Mouse (Mus musculus) heart, postnatal 10 days (tissue): ENCODE results near the gene Lclat1. TPM values are rescaled to one million over a fixed set of nuclear protein-coding genes. Genes with fewer than 3 reads are reported as not detected.
A peak's percentile ranks its signal among the peaks of the same experiment; 100 is the strongest.

Source experiments
- DNase-seq, 2 experiments: peaks; one replicate each; pipeline ENCODE4 v3.0.0; 2021
- intact Hi-C: fragments of 180-260 bp; cut with DNase I; formaldehyde crosslinking; loops from one replicate; pipeline ENCODE4 v1.15.1; 2025
- total RNA-seq, 2 experiments: library from RNA; stranded (reverse); gene quantifications; 2 replicates each; pipeline ENCODE4 v1.2.3; 2021

Lclat1 gene
- total RNA-seq, 2 experiments from 2014 or later: 139 to 218 TPM

DNA sequence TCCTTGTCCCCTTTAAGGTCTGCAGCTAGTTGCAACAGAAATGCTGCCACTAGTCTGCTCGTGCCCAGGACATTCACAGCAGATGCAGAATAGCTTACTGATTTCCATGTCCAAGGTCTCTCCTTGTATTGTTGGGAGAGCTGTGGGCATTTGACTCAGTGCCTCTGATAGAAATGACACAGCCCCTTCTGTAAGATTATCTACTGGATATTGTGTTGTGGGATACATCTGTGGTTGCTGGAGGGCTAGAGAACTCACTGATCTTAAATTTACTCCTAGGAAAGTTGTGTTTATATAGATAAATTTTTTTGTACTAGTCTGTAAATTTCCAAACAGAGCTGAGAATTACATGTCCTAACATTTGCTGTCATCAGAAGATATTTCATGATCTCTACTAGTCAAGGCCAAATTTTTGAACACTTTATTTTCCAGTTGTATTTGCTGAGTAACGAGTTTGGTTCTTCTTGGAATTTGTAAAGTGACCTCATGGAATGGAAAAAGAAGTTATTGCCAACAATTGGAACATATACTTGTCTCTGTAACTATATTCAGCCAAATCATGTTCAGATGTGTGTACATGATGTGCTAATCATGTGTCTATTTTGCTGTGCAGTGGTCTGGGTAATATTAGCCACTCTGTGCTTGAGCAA is 87.4 kb downstream of the Lclat1 start:
- no peak for DNase-seq
- intact Hi-C loops: loop anchor here (2.0 to 5.0 kb wide), 2 partner anchors 303 to 336 kb away; no protein-coding TSS in a partner anchor

DNA sequence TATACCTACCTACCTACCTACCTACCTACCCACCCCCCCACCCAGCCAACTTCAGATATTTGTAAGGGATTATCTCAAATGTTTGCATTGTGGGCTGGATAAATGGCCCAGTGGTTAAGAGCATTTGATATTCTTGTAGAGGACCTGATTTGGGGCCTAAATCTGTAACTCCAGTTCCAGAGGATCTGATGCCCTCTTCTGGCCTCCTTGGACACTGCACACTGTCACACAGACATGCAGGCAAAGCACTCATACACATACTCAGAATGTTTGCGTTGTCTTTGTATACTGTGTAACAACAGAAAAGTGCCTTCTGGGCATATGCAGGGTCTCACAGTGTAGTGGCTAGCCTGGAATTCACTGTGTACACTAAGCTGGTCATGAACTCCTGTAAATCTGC is 88.4 kb downstream of the Lclat1 start:
- peak in 1 of 2 experiments; percentile 58 for DNase-seq
- intact Hi-C loops: loop anchor here (5.0 kb wide), 1 partner anchor 304 kb away; no protein-coding TSS in a partner anchor

GRCm38 (mm10) chr17:73197724-73198123 is 89.9 kb downstream of the Lclat1 start:
- no peak for DNase-seq
- intact Hi-C loops: loop anchor here (5.0 kb wide), 1 partner anchor 305 kb away; no protein-coding TSS in a partner anchor

DNA sequence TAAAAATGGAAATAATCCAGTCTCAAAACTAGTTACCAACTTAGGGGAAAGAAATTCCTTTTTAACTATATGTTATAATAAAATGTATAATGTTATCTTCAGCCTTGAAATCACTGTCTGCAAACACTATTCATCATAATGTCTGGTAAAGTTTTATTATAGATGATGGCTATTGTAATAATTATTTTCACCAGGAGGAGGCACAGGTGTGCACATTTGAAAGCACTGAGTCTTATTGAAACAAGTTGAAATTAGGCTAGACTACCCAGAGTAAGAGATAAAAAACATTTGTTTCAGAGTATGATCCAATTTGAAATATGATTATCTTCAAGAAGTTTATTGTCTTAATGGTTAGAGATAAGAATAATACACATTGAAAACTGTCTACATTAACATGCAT is 91.6 kb downstream of the Lclat1 start:
- intact Hi-C loops: loop anchor here (5.0 kb wide), 1 partner anchor 307 kb away; no protein-coding TSS in a partner anchor
- no peak for DNase-seq

DNA sequence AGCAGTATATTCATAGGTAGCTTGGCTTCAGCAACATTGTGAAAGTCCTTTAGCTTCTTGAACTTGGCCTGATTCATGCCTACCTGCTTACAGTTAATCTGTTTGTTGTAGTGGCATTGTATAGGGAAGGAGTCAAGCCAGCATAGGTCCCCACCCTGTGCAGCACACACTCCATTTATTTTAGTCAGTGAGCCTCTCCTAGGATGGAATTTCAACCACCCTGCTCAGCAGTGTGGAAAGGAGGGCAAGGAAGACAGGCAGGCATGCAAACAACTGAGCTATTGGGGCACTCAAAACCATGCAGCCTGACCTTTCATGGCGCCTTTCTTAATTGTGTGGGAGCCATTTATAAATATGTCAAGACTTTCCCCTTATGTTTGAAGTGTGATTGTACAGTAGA is 92.6 kb downstream of the Lclat1 start:
- intact Hi-C loops: no loop called here
- DNase-seq: no peak

GRCm38 (mm10) chr17:73203642-73204332 is 96.0 kb downstream of the Lclat1 start:
- peak; percentile 54 to 63 for DNase-seq
- intact Hi-C loops: loop anchor here (2.0 kb wide), 1 partner anchor 93 kb away; no protein-coding TSS in a partner anchor

DNA sequence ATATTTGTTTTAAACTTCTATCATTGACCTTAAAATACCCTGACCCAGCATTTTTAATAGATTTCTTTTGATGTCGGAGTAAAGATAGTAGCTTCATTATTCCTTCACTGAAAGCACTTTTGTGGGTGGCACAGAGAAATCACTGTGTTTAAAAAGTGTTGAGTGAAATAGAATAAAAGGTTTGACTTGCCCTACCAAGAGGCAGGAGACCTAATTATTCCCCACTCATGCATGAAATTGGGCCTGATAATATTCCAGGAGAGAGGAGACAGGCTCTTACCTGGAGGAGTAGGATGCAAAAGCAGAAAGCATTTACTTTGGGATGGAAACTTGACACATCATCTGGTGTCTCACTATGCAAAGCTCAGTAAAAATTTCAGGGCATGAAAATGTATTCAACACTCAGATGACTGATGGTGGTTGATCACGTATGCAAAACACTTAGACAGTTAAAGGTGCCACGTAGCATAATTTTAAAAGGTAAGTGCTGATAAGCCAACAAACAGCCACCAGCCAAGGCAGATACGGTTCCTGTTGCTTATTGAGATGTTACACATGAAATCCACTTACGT is 103.3 kb downstream of the Lclat1 start:
- intact Hi-C loops: no loop called here
- no peak for DNase-seq

DNA sequence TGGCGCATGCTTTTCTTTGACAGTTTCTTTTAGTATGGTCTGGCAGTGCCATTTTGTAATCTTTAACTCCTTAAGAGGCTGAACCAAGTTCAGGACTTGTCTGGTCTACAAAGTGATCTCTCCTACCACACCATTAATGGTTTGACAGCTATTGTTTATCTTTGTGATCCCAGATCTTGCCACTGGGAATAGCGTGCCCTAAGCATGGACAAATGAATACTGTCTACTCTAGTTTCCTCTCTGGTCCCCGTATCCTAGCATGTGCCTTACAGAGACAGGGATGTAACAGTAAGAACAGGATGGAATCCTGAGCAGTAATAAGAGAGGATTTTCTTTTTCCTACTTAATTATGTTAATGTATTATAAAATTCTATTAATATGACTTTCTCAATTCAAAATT is 105.0 kb downstream of the Lclat1 start:
- intact Hi-C loops: no loop called here
- DNase-seq: no peak

DNA sequence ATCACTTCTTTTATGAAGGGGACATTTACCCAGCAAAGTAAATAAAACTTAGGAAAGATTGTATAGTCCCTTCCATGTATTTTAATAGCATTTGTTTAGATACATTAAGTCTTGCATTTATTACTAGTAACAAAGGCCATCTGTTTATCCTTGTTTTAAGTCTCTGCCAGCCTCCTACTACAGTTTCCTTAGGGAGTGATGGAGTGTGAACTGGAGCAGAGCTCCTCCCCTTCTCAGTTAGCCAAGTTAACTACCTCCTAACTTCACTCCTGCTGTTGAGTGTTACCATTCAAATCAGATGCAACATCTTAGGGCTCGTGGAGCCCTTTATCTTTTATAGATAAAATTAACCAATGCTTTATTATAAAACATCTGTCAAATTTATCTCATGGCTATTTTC is 105.4 kb downstream of the Lclat1 start:
- intact Hi-C loops: no loop called here

DNA sequence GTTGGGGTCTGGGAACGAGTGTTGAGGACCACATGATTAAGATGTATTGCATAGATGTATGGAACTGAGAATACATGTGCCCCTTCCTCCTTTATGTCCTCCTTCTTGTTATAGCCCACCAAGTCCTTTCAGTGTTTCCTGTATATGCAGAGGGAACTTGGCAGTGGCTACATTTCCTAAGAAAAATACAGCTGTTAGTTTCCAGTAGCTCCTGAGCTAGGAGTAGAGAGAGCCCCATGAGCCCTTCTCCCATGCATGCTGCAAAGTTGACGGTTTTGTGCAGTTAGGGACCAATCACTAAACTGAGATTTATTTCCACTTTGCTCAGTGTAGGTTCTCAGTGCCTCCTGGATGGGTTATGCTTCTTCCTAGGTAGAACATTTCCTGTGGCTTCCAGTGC is 105.9 kb downstream of the Lclat1 start:
- intact Hi-C loops: no loop called here
- no peak for DNase-seq

More for the DNA sequence above, 105.4 kb downstream of the Lclat1 start:
- DNase-seq: no peak

DNA sequence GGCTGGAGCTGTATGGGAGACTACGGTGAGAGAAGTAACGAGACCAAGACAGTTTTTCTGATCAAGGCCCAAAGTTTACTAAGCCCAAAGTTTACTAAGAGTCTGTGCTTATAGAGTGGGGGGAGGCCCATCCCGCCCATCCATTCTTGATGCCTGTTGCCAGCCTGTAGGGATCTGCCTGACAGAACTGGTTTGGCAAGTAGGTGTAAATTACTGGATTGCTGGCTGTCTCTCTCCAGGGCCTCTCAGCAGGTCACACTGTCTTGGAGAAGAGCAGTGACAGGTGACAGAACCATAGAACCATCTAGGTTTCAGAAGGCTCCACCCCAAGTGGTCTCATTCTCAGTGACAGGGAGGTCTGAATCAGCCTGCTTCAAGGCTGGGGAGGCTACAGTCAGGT is 109.5 kb downstream of the Lclat1 start:
- intact Hi-C loops: no loop called here

GRCm38 (mm10) chr17:73220746-73221145 is 113.0 kb downstream of the Lclat1 start:
- intact Hi-C loops: no loop called here

More for the DNA sequence above, 109.5 kb downstream of the Lclat1 start:
- DNase-seq: no peak

GRCm38 (mm10) chr17:73222077-73222476 is 114.3 kb downstream of the Lclat1 start:
- peak; percentile 57 to 67 for DNase-seq
- intact Hi-C loops: no loop called here

More at GRCm38 (mm10) chr17:73220746-73221145, 113.0 kb downstream of the Lclat1 start:
- DNase-seq: no peak

DNA sequence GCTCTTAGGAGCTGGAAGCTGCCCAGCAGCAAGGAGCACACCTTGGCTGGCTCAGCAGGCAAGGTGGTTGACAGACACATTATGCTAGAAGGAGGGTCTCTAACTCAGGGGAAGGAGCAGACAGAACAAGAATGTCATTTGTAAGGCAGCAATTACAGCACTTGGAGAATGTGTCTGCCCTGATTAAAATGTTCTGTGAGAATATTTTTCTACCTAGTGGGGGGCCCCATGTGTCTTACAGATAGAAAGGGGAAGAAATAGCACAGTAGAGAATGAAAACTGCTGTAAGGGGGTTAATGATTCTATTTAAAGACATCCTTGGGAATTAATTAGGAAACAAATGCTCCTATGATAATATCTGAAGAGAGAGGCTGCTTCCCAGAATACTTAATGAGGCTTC is 117.7 kb downstream of the Lclat1 start:
- intact Hi-C loops: loop anchor here (5.0 kb wide), 1 partner anchor 203 kb away; no protein-coding TSS in a partner anchor
- no peak for DNase-seq

DNA sequence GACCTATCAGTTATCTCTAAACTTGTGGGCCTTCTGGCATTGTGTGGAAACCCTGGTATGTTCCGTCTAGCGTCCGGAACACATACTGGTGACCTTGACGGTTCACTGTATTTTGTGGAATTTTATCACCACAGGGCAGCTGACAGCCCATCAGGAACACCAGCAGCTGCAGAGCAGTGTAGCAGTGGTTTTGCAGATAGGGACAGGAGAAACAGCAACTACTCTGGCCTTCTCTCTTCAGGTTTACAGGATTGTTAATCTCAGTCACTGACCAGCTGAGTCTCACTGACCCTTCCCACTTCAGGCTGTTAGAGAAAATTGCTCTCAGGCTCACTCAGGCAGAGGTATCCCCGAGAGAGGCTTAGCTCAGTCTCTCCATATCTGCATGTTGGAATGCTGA is 118.2 kb downstream of the Lclat1 start:
- peak; percentile 72 to 76 for DNase-seq
- intact Hi-C loops: loop anchor here (5.0 kb wide), 1 partner anchor 204 kb away; no protein-coding TSS in a partner anchor

DNA sequence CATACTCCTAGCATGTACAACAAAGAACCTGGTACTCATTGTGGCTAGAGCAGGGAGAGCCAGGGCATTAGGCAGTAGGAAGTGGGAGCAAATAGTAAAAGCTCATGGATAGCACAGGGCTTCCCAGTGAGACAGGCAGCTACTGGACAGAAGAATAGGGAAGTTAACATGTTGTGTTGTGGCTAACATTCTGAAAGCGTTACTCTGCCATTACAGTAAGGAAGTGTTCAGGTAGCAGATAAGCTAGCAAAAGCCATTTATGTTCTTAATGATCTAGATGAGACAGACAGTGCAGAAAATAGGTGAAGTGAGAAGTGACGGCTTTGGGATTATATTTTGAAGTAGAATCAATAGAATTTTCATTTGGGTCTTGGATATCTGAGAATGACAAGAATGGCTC is 118.8 kb downstream of the Lclat1 start:
- no peak for DNase-seq
- intact Hi-C loops: loop anchor here (5.0 kb wide), 1 partner anchor 204 kb away; no protein-coding TSS in a partner anchor

- no peak for DNase-seq
- intact Hi-C loops: loop anchor here (5.0 kb wide), 1 partner anchor 205 kb away; no protein-coding TSS in a partner anchor
These were observed 119.6 kb downstream of the Lclat1 start for GRCm38 (mm10) chr17:73227361-73227760.

GRCm38 (mm10) chr17:73229445-73230155 is 121.8 kb downstream of the Lclat1 start:
- intact Hi-C loops: loop anchor here (5.0 kb wide), 1 partner anchor 207 kb away; no protein-coding TSS in a partner anchor
- DNase-seq: no peak

- intact Hi-C loops: no loop called here
- DNase-seq: peak; percentile 62 to 63
These were observed 122.7 kb downstream of the Lclat1 start for GRCm38 (mm10) chr17:73230340-73230989.

GRCm38 (mm10) chr17:73231337-73231736 is 123.6 kb downstream of the Lclat1 start:
- DNase-seq: no peak
- intact Hi-C loops: no loop called here
